Mouse (Mus musculus): ENCODE results near the gene Epc2. TPM values are rescaled to one million over a fixed set of nuclear protein-coding genes. Genes with fewer than 3 reads are reported as not detected.

The Epc2 gene
- 20.2 TPM for polyA plus RNA-seq (2014; fragmentation: Illumina TruSeq; extraction: RNeasy Lipid Tissue Mini Kit (QIAGEN cat#74804); ENCODE audit: low read depth, low replicate concordance)

DNA sequence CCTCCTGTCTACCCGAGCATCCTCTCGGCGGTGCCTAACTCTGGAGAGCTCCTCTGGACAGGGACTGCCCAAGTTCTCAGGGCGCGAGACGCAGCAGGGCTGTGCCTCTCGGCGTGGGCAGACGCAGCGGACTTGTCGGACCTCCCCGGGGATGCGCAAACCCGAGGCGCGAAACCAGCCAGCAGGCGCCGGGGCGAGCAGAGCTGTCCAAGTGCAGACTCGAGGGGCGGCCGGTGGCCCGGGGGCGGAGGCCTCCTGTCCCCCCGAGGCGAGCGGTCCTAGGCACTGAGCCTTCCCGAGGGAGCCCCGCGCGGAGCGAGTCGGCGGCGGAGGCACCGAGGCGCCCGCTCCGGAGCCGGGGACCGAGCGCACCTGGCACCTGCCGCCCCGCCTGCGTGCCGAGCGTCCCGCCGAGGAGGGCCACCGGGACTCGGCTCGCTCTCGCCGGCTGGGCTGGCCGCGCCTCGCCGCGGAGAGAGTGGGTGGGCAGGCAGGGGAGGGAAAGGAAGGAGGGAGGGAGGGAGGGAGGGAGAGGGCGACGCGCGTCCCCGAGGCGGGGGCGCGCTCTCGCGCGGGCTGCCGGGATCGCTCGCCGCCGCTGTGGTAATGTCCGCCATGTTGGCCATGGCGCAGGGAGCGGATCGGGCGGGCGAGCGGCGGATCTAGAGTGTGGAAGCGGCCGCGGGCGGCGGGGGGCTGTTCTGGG lies at the start of gene Epc2:
Epc2 (plus strand) TSS at position 556 of the 706 bp plus-strand sequence.

Other genes starting within 250 kb of the Epc2 start
- 0.99 TPM for gene Kif5c, start 167.8 kb downstream of the Epc2 start, polyA plus RNA-seq (2014; fragmentation: Illumina TruSeq; extraction: RNeasy Lipid Tissue Mini Kit (QIAGEN cat#74804); ENCODE audit: low read depth, low replicate concordance)